Mouse (Mus musculus): ENCODE results near the gene Prkaa1. TPM values are rescaled to one million over a fixed set of nuclear protein-coding genes. Genes with fewer than 3 reads are reported as not detected.

Gene Prkaa1
- polyA plus RNA-seq (2016; fragmentation: Nextera tagmentation; extraction: Ambion mirVana), result 16.0 and 17.7 TPM in 2 replicates

- peak within 1 kb of the TSS; percentile 79 for H3K9ac ChIP-seq
- peak within 1 kb of the TSS; percentile 79 for H3K4me3 ChIP-seq
- H3K4me1 ChIP-seq, result peaks cover 15% of the 10 kb centered on the region
- peak within 1 kb of the TSS; percentile 75 for H3K27ac ChIP-seq
- no peaks in the 10 kb centered on the region for H3K9me3 ChIP-seq
- no peaks in the 10 kb centered on the region for H3K27me3 ChIP-seq (replicated peaks)
- peak; percentile 94 for ATAC-seq (ENCODE audit: low FRiP score, low read depth)
- H3K4me2 ChIP-seq (replicated peaks), result peak within 1 kb of the TSS; percentile 70
- WGBS, result under 1% methylated on average over 53 of the region's 80 CpGs
- no peaks in the 10 kb centered on the region for H3K36me3 ChIP-seq
Observed at GRCm38 (mm10) chr15:5143361-5144020, at the start of gene Prkaa1. Prkaa1 (plus strand) TSS chr15:5143861.

- Histone ChIP-seq H3K27me3 (replicated peaks) (no peaks in the 10 kb centered on the region), H3K27ac (no peak overlapping the region), H3K36me3 (no peaks in the 10 kb centered on the region), H3K4me1 (no peaks in the 10 kb centered on the region), H3K4me2 (replicated peaks) (no peak overlapping the region), H3K9ac (no peak overlapping the region), H3K4me3 (no peak overlapping the region), H3K9me3 (no peaks in the 10 kb centered on the region)
- ATAC-seq (ENCODE audit: low FRiP score, low read depth), result no peak
- 82% methylated on average over 11 of the region's 11 CpGs for WGBS
Observed at GRCm38 (mm10) chr15:5095534-5096301, 47.9 kb upstream of the Prkaa1 start.

GRCm38 (mm10) chr15:5097376-5097775 is 46.3 kb upstream of the Prkaa1 start:
- Histone ChIP-seq H3K4me2 (replicated peaks) (no peak overlapping the region), H3K4me1 (no peaks in the 10 kb centered on the region), H3K9ac (no peak overlapping the region), H3K36me3 (no peaks in the 10 kb centered on the region), H3K27ac (no peak overlapping the region), H3K9me3 (no peaks in the 10 kb centered on the region), H3K27me3 (replicated peaks) (no peaks in the 10 kb centered on the region), H3K4me3 (no peak overlapping the region)
- 97% methylated on average over 1 of the region's 1 CpGs for WGBS
- no peak for ATAC-seq (ENCODE audit: low FRiP score, low read depth)

GRCm38 (mm10) chr15:5102312-5102711 is 41.3 kb upstream of the Prkaa1 start:
- no peak overlapping the region for H3K4me3 ChIP-seq
- H3K27ac ChIP-seq, result no peak overlapping the region
- ATAC-seq (ENCODE audit: low FRiP score, low read depth), result no peak
- no peaks in the 10 kb centered on the region for H3K9me3 ChIP-seq
- no peak overlapping the region for H3K9ac ChIP-seq
- H3K36me3 ChIP-seq, result no peaks in the 10 kb centered on the region
- H3K4me2 ChIP-seq (replicated peaks), result no peak overlapping the region
- no peaks in the 10 kb centered on the region for H3K27me3 ChIP-seq (replicated peaks)
- H3K4me1 ChIP-seq, result no peaks in the 10 kb centered on the region
- 91% methylated on average over 4 of the region's 4 CpGs for WGBS

- Histone ChIP-seq H3K9ac (no peak overlapping the region), H3K4me1 (no peaks in the 10 kb centered on the region), H3K4me3 (no peak overlapping the region), H3K4me2 (replicated peaks) (no peak overlapping the region), H3K27me3 (replicated peaks) (no peaks in the 10 kb centered on the region), H3K36me3 (no peaks in the 10 kb centered on the region), H3K9me3 (no peaks in the 10 kb centered on the region), H3K27ac (no peak overlapping the region)
- 81% methylated on average over 6 of the region's 6 CpGs for WGBS
- no peak for ATAC-seq (ENCODE audit: low FRiP score, low read depth)
Observed at GRCm38 (mm10) chr15:5105891-5106290, 37.8 kb upstream of the Prkaa1 start.

- no peaks in the 10 kb centered on the region for H3K36me3 ChIP-seq
- H3K4me3 ChIP-seq, result no peak overlapping the region
- no peak overlapping the region for H3K4me2 ChIP-seq (replicated peaks)
- no peak overlapping the region for H3K9ac ChIP-seq
- no peaks in the 10 kb centered on the region for H3K9me3 ChIP-seq
- no peaks in the 10 kb centered on the region for H3K4me1 ChIP-seq
- ATAC-seq (ENCODE audit: low FRiP score, low read depth), result 0 out of 2 replicates have a peak, but pooled peaks have one; percentile 41
- WGBS, result 59% methylated on average over 2 of the region's 2 CpGs
- H3K27ac ChIP-seq, result no peak overlapping the region
- no peaks in the 10 kb centered on the region for H3K27me3 ChIP-seq (replicated peaks)
Observed at GRCm38 (mm10) chr15:5106293-5106692, 37.4 kb upstream of the Prkaa1 start.

GRCm38 (mm10) chr15:5107686-5108654 is 35.7 kb upstream of the Prkaa1 start, which contains the start of gene Card6:
Card6 (minus strand) TSS chr15:5108539.
- Histone ChIP-seq H3K9ac (no peak within 1 kb of the TSS), H3K4me2 (replicated peaks) (no peak within 1 kb of the TSS; the same call in 1 of the 2 replicates), H3K36me3 (no peaks in the 10 kb centered on the region), H3K9me3 (no peaks in the 10 kb centered on the region), H3K27ac (no peak within 1 kb of the TSS), H3K4me1 (no peaks in the 10 kb centered on the region), H3K4me3 (no peak within 1 kb of the TSS), H3K27me3 (replicated peaks) (no peaks in the 10 kb centered on the region)
- WGBS, result 76% methylated on average over 21 of the region's 21 CpGs
- no peak for ATAC-seq (ENCODE audit: low FRiP score, low read depth)

- 80% methylated on average over 3 of the region's 3 CpGs for WGBS
- Histone ChIP-seq H3K9ac (no peak overlapping the region), H3K4me3 (no peak overlapping the region), H3K4me1 (no peaks in the 10 kb centered on the region), H3K36me3 (no peaks in the 10 kb centered on the region), H3K9me3 (no peaks in the 10 kb centered on the region), H3K27ac (no peak overlapping the region), H3K4me2 (replicated peaks) (no peak overlapping the region), H3K27me3 (replicated peaks) (no peaks in the 10 kb centered on the region)
- no peak for ATAC-seq (ENCODE audit: low FRiP score, low read depth)
Observed at GRCm38 (mm10) chr15:5108655-5109040, 35.0 kb upstream of the Prkaa1 start.

GRCm38 (mm10) chr15:5112651-5113050 is 31.0 kb upstream of the Prkaa1 start:
- H3K9me3 ChIP-seq, result no peaks in the 10 kb centered on the region
- no peak overlapping the region for H3K4me3 ChIP-seq
- no peak overlapping the region for H3K4me2 ChIP-seq (replicated peaks)
- no peaks in the 10 kb centered on the region for H3K27me3 ChIP-seq (replicated peaks)
- no peak for ATAC-seq (ENCODE audit: low FRiP score, low read depth)
- WGBS, result 84% methylated on average over 3 of the region's 3 CpGs
- no peak overlapping the region for H3K9ac ChIP-seq
- no peak overlapping the region for H3K27ac ChIP-seq
- H3K4me1 ChIP-seq, result peaks cover 11% of the 10 kb centered on the region
- H3K36me3 ChIP-seq, result peaks cover under 1% of the 10 kb centered on the region; the same call in 1 of the 2 replicates

GRCm38 (mm10) chr15:5115173-5115572 is 28.5 kb upstream of the Prkaa1 start:
- ATAC-seq (ENCODE audit: low FRiP score, low read depth), result no peak
- no peaks in the 10 kb centered on the region for H3K9me3 ChIP-seq
- H3K4me2 ChIP-seq (replicated peaks), result peak overlapping the region; percentile 78
- H3K9ac ChIP-seq, result 0 out of 2 replicates have a peak overlapping the region, but pooled peaks have one; percentile 51
- H3K27me3 ChIP-seq (replicated peaks), result no peaks in the 10 kb centered on the region
- peaks cover 24% of the 10 kb centered on the region for H3K36me3 ChIP-seq
- no peak overlapping the region for H3K27ac ChIP-seq
- H3K4me3 ChIP-seq, result no peak overlapping the region
- WGBS, result 71% methylated on average over 8 of the region's 8 CpGs
- H3K4me1 ChIP-seq, result peaks cover 15% of the 10 kb centered on the region

GRCm38 (mm10) chr15:5116270-5117030 is 27.2 kb upstream of the Prkaa1 start, which contains the start of gene Rpl37:
Rpl37 (plus strand) TSS chr15:5116645.
- Histone ChIP-seq H3K4me3 (peak within 1 kb of the TSS; percentile 91), H3K36me3 (peaks cover 31% of the 10 kb centered on the region), H3K27me3 (replicated peaks) (no peaks in the 10 kb centered on the region), H3K9me3 (no peaks in the 10 kb centered on the region), H3K27ac (peak within 1 kb of the TSS; percentile 79), H3K4me1 (peaks cover 15% of the 10 kb centered on the region), H3K9ac (peak within 1 kb of the TSS; percentile 92), H3K4me2 (replicated peaks) (peak within 1 kb of the TSS; percentile 78)
- under 1% methylated on average over 55 of the region's 55 CpGs for WGBS
- peak; percentile 99 for ATAC-seq (ENCODE audit: low FRiP score, low read depth)

Measured in neural tube, embryonic 12.5 days (tissue).